Mouse (Mus musculus) small intestine, adult 2 months (tissue): Measurements from ENCODE around the gene 9330161L09Rik.

Source experiments
- CTCF ChIP-seq: fragments of 200-500 bp; IDR thresholded peaks from 2 replicates; pipeline ENCODE4 v1.5.1; 2012; ENCODE audit warnings: low read depth, mild to moderate bottlenecking, control low read depth, inconsistent platforms, low read length, moderate library complexity, mixed read lengths; ENCODE audit not compliant: insufficient replicate concordance, insufficient read length; ENCODE audit errors: extremely low read depth
- POLR2A ChIP-seq: fragments of 200-500 bp; IDR thresholded peaks from 2 replicates; pipeline ENCODE4 v1.6.1; 2012; ENCODE audit warnings: low read depth, mild to moderate bottlenecking, control low read depth, inconsistent platforms, low read length, moderate library complexity

- TF ChIP-seq CTCF (no peak), POLR2A (0 out of 2 replicates have a peak, but pooled peaks have one; percentile 32)
Observed at GRCm38 (mm10) chr12:103433986-103434731, 26.5 kb upstream of the 9330161L09Rik start, which contains the start of gene Ifi27.
